Mouse (Mus musculus): Measurements from ENCODE around the gene Abhd6. TPM values are rescaled to one million over a fixed set of nuclear protein-coding genes. Genes with fewer than 3 reads are reported as not detected.

Gene Abhd6
- 19.9 and 39.3 TPM in 2 replicates for polyA plus RNA-seq (2012; rRNA removed; ENCODE audit: low replicate concordance)

DNA sequence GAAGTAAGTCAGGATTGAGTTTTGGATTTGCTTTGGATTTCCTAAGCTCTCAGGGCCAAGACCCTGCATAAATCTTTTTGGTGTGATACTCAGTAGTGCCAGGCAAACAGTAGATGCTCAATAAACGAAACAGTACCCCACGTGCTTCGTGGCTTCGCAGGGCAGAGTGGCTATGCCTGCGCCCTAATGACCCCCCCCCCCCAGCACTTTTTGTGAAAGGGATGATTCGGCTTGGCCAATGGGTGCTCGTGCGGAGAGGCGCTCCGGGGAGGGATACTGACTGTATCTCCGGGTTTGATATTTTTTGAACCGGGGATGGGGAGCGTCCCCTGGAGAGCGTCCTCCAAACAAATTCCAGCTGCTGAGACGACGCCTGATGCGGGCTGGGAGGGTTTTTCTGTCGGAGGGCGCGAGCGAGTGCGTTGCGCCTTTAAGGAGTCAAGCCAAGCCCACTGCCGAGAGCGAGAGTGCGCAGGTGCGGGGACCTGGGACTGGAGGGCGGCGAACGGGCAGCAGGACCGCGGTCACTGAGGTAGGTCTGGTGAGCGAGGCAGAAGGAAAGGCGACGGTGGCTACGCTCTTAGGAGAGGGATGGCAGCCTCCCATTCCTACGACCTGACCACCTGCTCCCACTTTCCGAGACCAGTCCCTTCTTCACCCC, at the start of gene Abhd6:
Gene Abhd6 (plus strand): TSS at position 471 of the 661 bp plus-strand sequence.

DNA sequence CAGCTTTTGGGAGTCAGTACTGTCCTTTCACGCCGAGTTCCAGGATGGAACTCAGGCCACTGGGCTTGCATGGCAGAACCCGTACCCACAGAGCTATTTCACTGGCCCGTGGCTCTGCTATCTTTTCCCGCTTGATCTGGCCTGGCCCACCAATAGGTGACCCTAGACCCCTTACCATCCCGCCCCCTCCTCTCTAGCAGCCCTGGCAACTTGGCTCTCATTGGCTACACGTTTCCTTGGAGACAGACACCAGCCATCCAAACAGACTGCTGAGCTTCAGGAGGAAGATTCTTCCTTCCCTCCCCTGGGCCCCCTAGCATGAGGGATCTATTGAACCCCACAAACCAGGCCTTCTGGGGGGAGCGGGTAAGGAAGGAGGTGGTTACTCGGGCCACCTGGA, 45.7 kb upstream of the Abhd6 start, which contains the start of gene Gm45521:
Gene Gm45521 (plus strand): TSS at position 240 of the 400 bp plus-strand sequence.

GRCm38 (mm10) chr14:7994271-7994767, 8.4 kb upstream of the Abhd6 start, which contains the start of gene Dnase1l3:
Dnase1l3 (minus strand) TSS chr14:7994573.

DNA sequence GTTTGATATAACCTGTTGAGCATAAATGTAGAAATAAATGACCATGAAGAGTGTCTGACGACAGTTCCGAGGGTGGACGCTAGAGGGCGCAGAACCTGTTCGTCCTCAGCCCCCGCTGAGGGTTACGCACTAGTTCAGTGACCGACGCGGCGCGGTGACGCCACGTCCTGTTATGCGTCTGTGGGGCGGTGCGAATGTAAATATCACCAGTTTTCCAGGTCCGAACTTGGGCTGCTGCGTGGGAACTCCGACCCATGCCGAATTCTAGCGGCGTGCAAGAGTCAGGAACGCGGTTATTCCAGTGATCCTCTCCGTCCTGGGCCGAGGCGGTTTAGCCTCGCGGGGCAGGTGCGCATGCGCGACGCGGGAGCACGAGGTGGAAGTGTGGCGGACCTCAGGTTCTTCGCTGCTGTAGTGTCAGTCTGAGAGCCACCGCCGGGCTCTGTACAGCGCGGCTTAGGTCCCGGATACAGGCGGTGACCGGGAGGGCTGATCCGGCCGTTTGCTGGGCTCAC, 77.5 kb downstream of the Abhd6 start, which contains the start of gene Rpp14:
Gene Rpp14 (plus strand): TSS at position 203 of the 515 bp plus-strand sequence.

DNA sequence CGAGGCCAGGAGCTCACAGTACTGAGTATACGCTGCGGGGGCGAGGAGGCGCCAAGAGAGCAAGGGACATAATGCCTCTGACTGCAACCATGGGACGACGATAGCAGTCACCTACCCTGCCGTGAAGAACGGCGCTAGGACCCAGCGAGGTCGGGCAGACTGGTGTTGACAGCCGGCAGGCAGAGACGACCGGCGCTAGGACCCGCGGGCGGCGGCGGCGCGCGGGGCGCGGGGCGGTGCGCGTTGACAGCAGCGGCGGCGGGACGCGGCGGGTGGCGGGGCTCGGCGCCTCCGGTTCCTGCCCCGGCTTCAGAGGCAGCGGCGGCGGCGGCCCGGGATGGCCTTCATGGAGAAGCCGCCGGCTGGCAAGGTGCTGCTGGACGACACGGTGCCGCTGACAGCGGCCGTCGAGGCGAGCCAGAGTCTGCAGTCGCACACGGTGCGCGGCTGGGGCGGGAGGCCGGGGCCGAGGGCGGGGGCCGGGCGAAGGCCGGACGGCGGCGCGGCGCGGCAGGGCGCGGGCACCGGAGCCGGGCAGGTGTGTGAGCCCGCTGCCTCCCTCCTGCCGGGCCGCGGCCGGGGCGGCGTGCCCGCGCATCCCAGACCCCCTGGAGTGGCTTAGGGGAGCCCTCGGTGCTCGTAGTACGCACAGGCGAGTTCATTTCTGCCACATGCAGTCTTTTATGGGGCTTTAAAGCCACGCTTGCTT, 95.4 kb downstream of the Abhd6 start, which contains the start of gene Pxk:
Gene Pxk (plus strand): TSS at position 234 of the 709 bp plus-strand sequence.

Other genes starting within 250 kb of the Abhd6 start
- gene Gm26661, start 211.3 kb upstream of the Abhd6 start, polyA plus RNA-seq (2012; rRNA removed; ENCODE audit: low replicate concordance) = not detected in 2 replicates
- 21.2 and 25.4 TPM in 2 replicates for gene Flnb, start 184.9 kb upstream of the Abhd6 start, polyA plus RNA-seq (2012; rRNA removed; ENCODE audit: low replicate concordance)
- not detected in 2 replicates for gene Gm45521, start 45.6 kb upstream of the Abhd6 start, polyA plus RNA-seq (2012; rRNA removed; ENCODE audit: low replicate concordance)
- 15.5 and 16.9 TPM in 2 replicates for gene Dnase1l3, start 8.3 kb upstream of the Abhd6 start, polyA plus RNA-seq (2012; rRNA removed; ENCODE audit: low replicate concordance)
- 5.7 and 11.8 TPM in 2 replicates for gene Rpp14, start 77.5 kb downstream of the Abhd6 start, polyA plus RNA-seq (2012; rRNA removed; ENCODE audit: low replicate concordance)
- 43.2 and 43.9 TPM in 2 replicates for gene Pxk, start 95.3 kb downstream of the Abhd6 start, polyA plus RNA-seq (2012; rRNA removed; ENCODE audit: low replicate concordance)
- 107 and 230 TPM in 2 replicates for gene Pdhb, start 170.1 kb downstream of the Abhd6 start, polyA plus RNA-seq (2012; rRNA removed; ENCODE audit: low replicate concordance)
- gene Kctd6, start 211.2 kb downstream of the Abhd6 start, polyA plus RNA-seq (2012; rRNA removed; ENCODE audit: low replicate concordance) = 8.2 and 14.1 TPM in 2 replicates

Measured in mammary gland, adult 2 months (tissue).